Mouse (Mus musculus) left cerebral cortex, postnatal 14 days (tissue): ENCODE data around the gene Med18. TPM values are rescaled to one million over a fixed set of nuclear protein-coding genes. Genes with fewer than 3 reads are reported as not detected.
"Not testable (repeated sequence)": the region's sequence is repeated elsewhere in the genome, so short reads cannot be mapped to it uniquely, and the experiment has no call there.

Experiments used
- DNase-seq, 2 experiments: peaks; one replicate each; pipeline ENCODE4 v3.0.0; 2021 to 2022; ENCODE audit warnings: low spot score in 2 of 2, mixed read lengths in 1 of 2
- intact Hi-C: fragments of 180-260 bp; cut with DNase I; formaldehyde crosslinking; loops from one replicate; pipeline ENCODE4 v1.15.1; 2025
- total RNA-seq, 2 experiments: library from RNA; stranded (reverse); gene quantifications; 2 replicates each; pipeline ENCODE4 v1.2.3; 2021

The Med18 gene
- total RNA-seq, 2 experiments from 2014 or later, result 8.0 to 8.2 TPM

GRCm38 (mm10) chr4:132428022-132428542, 35.6 kb downstream of the Med18 start:
- intact Hi-C loops, result no loop called here
- no peak for DNase-seq

- DNase-seq, result no peak
- intact Hi-C loops, result no loop called here
These were observed 36.2 kb downstream of the Med18 start for GRCm38 (mm10) chr4:132427493-132427892.

GRCm38 (mm10) chr4:132426021-132426420, 37.7 kb downstream of the Med18 start:
- DNase-seq, result no peak
- intact Hi-C loops, result no loop called here

- intact Hi-C loops, result loop anchor here (5.0 kb wide), 1 partner anchor 88 kb away; the partner anchor contains the start of gene Sesn2
- DNase-seq, result no peak
These were observed 39.0 kb downstream of the Med18 start for GRCm38 (mm10) chr4:132424765-132425164.

- intact Hi-C loops, result loop anchor here (5.0 kb wide), 1 partner anchor 90 kb away; the partner anchor contains the start of gene Sesn2
These were observed 41.6 kb downstream of the Med18 start, which contains the start of gene Phactr4 for GRCm38 (mm10) chr4:132421923-132422782. TSS of gene Phactr4 (minus strand) at chr4:132422489.

GRCm38 (mm10) chr4:132421556-132421922, 42.2 kb downstream of the Med18 start:
- peak in 1 of 2 experiments; percentile 8 for DNase-seq
- intact Hi-C loops, result loop anchor here (5.0 kb wide), 1 partner anchor 91 kb away; the partner anchor contains the start of gene Sesn2

More at GRCm38 (mm10) chr4:132421923-132422782, 41.6 kb downstream of the Med18 start, which contains the start of gene Phactr4:
- DNase-seq, result peak; percentile 90 to 93

GRCm38 (mm10) chr4:132420471-132420870, 43.2 kb downstream of the Med18 start:
- intact Hi-C loops, result loop anchor here (5.0 kb wide), 1 partner anchor 92 kb away; the partner anchor contains the start of gene Sesn2

GRCm38 (mm10) chr4:132415966-132416365, 47.8 kb downstream of the Med18 start:
- no peak for DNase-seq

More at GRCm38 (mm10) chr4:132420471-132420870, 43.2 kb downstream of the Med18 start:
- DNase-seq, result no peak

GRCm38 (mm10) chr4:132413257-132413656, 50.5 kb downstream of the Med18 start:
- intact Hi-C loops, result loop anchor here (5.0 kb wide), 1 partner anchor 61 kb away; the partner anchor contains the start of gene Rcc1
- DNase-seq, result not testable (repeated sequence)

More at GRCm38 (mm10) chr4:132415966-132416365, 47.8 kb downstream of the Med18 start:
- intact Hi-C loops, result no loop called here

GRCm38 (mm10) chr4:132411322-132412094, 52.2 kb downstream of the Med18 start:
- intact Hi-C loops, result loop anchor here (5.0 kb wide), 1 partner anchor 59 kb away; the partner anchor contains the start of gene Rcc1
- DNase-seq, result no peak

- intact Hi-C loops, result loop anchor here (5.0 kb wide), 1 partner anchor 57 kb away; the partner anchor contains the start of gene Rcc1
- DNase-seq, result no peak
These were observed 54.0 kb downstream of the Med18 start for GRCm38 (mm10) chr4:132409587-132410229.

Other genes with a start within 250 kb of the Med18 start
- gene Gmeb1, start 202.3 kb downstream of the Med18 start, total RNA-seq, result 10 to 100 TPM; 25.1 to 25.9 TPM
- 10 to 100 TPM; 16.9 to 18.3 TPM for gene Taf12, start 189.5 kb downstream of the Med18 start, total RNA-seq
- 1 to 10 TPM in 1 of 2 experiments, under 1 TPM in 1; 0.61 to 1.3 TPM for gene Rab42, start 160.5 kb downstream of the Med18 start, total RNA-seq
- 10 to 100 TPM; 20.1 to 22.1 TPM for gene Trnau1ap, start 134.4 kb downstream of the Med18 start, total RNA-seq
- gene Rcc1, start 110.3 kb downstream of the Med18 start, total RNA-seq, result 10 to 100 TPM; 13.8 to 14.0 TPM
- 10 to 100 TPM in 1 of 2 experiments, 1 to 10 TPM in 1; 7.0 to 11.4 TPM for gene Phactr4, start 41.4 kb downstream of the Med18 start, total RNA-seq
- 10 to 100 TPM; 10.8 to 12.2 TPM for gene Sesn2, start 46.6 kb upstream of the Med18 start, total RNA-seq
- gene Atpif1, start 69.7 kb upstream of the Med18 start, total RNA-seq, result 100 to 1,000 TPM; 629 to 641 TPM
- gene Dnajc8, start 71.6 kb upstream of the Med18 start, total RNA-seq, result 10 to 100 TPM; 76.0 to 79.0 TPM
- 1 to 10 TPM; 1.4 to 1.6 TPM for gene Ptafr, start 100.1 kb upstream of the Med18 start, total RNA-seq
- 10 to 100 TPM; 26.6 to 29.4 TPM for gene Eya3, start 175.1 kb upstream of the Med18 start, total RNA-seq